ENCODE assay signal across 33 mouse cellular contexts in genomic region chr14:116869437-116869836, GRCm38 (mm10). TPM values are rescaled to one million over a fixed set of nuclear protein-coding genes. Genes with fewer than 3 reads are reported as not detected.
A peak's percentile ranks its signal among the peaks of the same experiment; 100 is the strongest.
DNase-seq lines count a peak whose midpoint lies in the region; ATAC-seq and TF ChIP-seq lines count a peak whose summit lies in the region.
"Had no signal": no experiment of that assay in that cellular context is flagged by ENCODE, and none has a peak within 500 bp of the region (broad histone marks: within the 10 kb centered on the region; RNA-seq: fewer than 3 reads in every experiment).

No protein-coding gene starts in this region.

- H3K27me3 ChIP-seq in hindbrain, postnatal 0 days (ENCODE audit: insufficient read depth, low read length): no peaks in the 10 kb centered on the region
- no peaks in the 10 kb centered on the region for H3K27me3 ChIP-seq in forebrain, embryonic 14.5 days (replicated peaks; ENCODE audit: control insufficient read depth, insufficient read depth, low read length)
- H3K27me3 ChIP-seq: embryonic facial prominence, embryonic 13.5 days; forebrain, embryonic 12.5 days; heart, embryonic 12.5 days; heart, embryonic 15.5 days; hindbrain, embryonic 13.5 days had no signal

- no peaks in the 10 kb centered on the region for H3K9me3 ChIP-seq in hindbrain, postnatal 0 days (ENCODE audit: low read length)
- no peaks in the 10 kb centered on the region for H3K9me3 ChIP-seq in forebrain, embryonic 14.5 days (replicated peaks; ENCODE audit: control insufficient read depth, low read length)
- H3K9me3 ChIP-seq: embryonic facial prominence, embryonic 10.5 days; embryonic facial prominence, embryonic 13.5 days; forebrain, embryonic 12.5 days; heart, embryonic 12.5 days; heart, embryonic 15.5 days; hindbrain, embryonic 10.5 days; hindbrain, embryonic 13.5 days had no signal

- no peak overlapping the region for H3K9ac ChIP-seq in hindbrain, postnatal 0 days (replicated peaks; ENCODE audit: low read length)
- no peak overlapping the region for H3K9ac ChIP-seq in forebrain, embryonic 14.5 days (ENCODE audit: low read length)
- H3K9ac ChIP-seq: embryonic facial prominence, embryonic 13.5 days; forebrain, embryonic 12.5 days; heart, embryonic 12.5 days; heart, embryonic 15.5 days; hindbrain, embryonic 13.5 days had no signal

- H3K4me2 ChIP-seq in hindbrain, postnatal 0 days (ENCODE audit: low read depth, low read length): no peak overlapping the region
- no peak overlapping the region for H3K4me2 ChIP-seq in forebrain, embryonic 14.5 days (ENCODE audit: low read length)
- H3K4me2 ChIP-seq: embryonic facial prominence, embryonic 13.5 days; forebrain, embryonic 12.5 days; heart, embryonic 12.5 days; heart, embryonic 15.5 days; hindbrain, embryonic 13.5 days had no signal

- 67% methylated on average over 2 of the region's 2 CpGs for WGBS in hindbrain, postnatal 0 days
- 68% methylated on average over 2 of the region's 2 CpGs for WGBS in forebrain, embryonic 14.5 days

- ATAC-seq in hindbrain, postnatal 0 days: no peak
- ATAC-seq in forebrain, embryonic 14.5 days: no peak
- ATAC-seq: CD4-positive, CD25-positive, alpha-beta regulatory T cell, adult 4 months; forebrain, embryonic 16.5 days; hindbrain, embryonic 16.5 days; inflammation-experienced regulatory T-cells, adult 6 months; intestine, embryonic 16.5 days had no signal

- TF ChIP-seq CTCF in hindbrain, postnatal 0 days (IDR thresholded peaks at IDR 0.05; ENCODE audit: low read depth): no peak

- no peaks in the 10 kb centered on the region for H3K4me1 ChIP-seq in hindbrain, postnatal 0 days (ENCODE audit: insufficient read depth, low read length)
- H3K4me1 ChIP-seq in forebrain, embryonic 14.5 days (ENCODE audit: control insufficient read depth, insufficient read depth, low read length): no peaks in the 10 kb centered on the region
- H3K4me1 ChIP-seq: embryonic facial prominence, embryonic 10.5 days; embryonic facial prominence, embryonic 13.5 days; forebrain, embryonic 12.5 days; heart, embryonic 12.5 days; heart, embryonic 15.5 days; hindbrain, embryonic 10.5 days; hindbrain, embryonic 13.5 days had no signal

- no peak overlapping the region for H3K27ac ChIP-seq in hindbrain, postnatal 0 days
- no peak overlapping the region for H3K27ac ChIP-seq in forebrain, embryonic 14.5 days (ENCODE audit: low read depth, low read length)
- H3K27ac ChIP-seq: embryonic facial prominence, embryonic 10.5 days; embryonic facial prominence, embryonic 13.5 days; forebrain, embryonic 12.5 days; heart, embryonic 15.5 days; hindbrain, embryonic 10.5 days; hindbrain, embryonic 13.5 days had no signal

- H3K36me3 ChIP-seq in hindbrain, postnatal 0 days (ENCODE audit: insufficient read depth, low read length): no peaks in the 10 kb centered on the region
- no peaks in the 10 kb centered on the region for H3K36me3 ChIP-seq in forebrain, embryonic 14.5 days (ENCODE audit: control insufficient read depth, insufficient read depth, low read length)
- H3K36me3 ChIP-seq: embryonic facial prominence, embryonic 10.5 days; embryonic facial prominence, embryonic 13.5 days; forebrain, embryonic 12.5 days; G1E; heart, embryonic 12.5 days; heart, embryonic 15.5 days; hindbrain, embryonic 10.5 days; hindbrain, embryonic 13.5 days had no signal

- H3K4me3 ChIP-seq in hindbrain, postnatal 0 days (ENCODE audit: low read length): no peak overlapping the region
- no peak overlapping the region for H3K4me3 ChIP-seq in forebrain, embryonic 14.5 days (ENCODE audit: low read depth, low read length)
- H3K4me3 ChIP-seq: embryonic facial prominence, embryonic 10.5 days; embryonic facial prominence, embryonic 13.5 days; erythroblast, embryonic 14.5 days; forebrain, embryonic 12.5 days; heart, embryonic 12.5 days; heart, embryonic 15.5 days; hindbrain, embryonic 10.5 days; hindbrain, embryonic 13.5 days had no signal

- DNase-seq in heart, adult 11 months: peak; percentile 28
- no peak for DNase-seq in heart, adult 9 months (ENCODE audit: low spot score in 2 of 2)
- peak; percentile 77 for DNase-seq in ES-CJ7 (ENCODE audit: low read depth, low spot score)
- peak; percentile 76 for DNase-seq in R1 (ENCODE audit: low read depth, low spot score)
- DNase-seq in embryo, embryonic 11 days: peak; percentile 12
- no peak for DNase-seq in hindbrain, postnatal 0 days (ENCODE audit: low spot score)
- DNase-seq in forebrain, embryonic 14.5 days (ENCODE audit: low spot score): no peak
- no peak for DNase-seq in MN1 (ENCODE audit: low spot score)
- DNase-seq: adrenal gland, postnatal 10 days; adrenal gland, postnatal 36 days; cerebellum, adult 18-20 months; cerebellum, adult 9-10 months; cerebellum, postnatal 14 days; gastrocnemius, postnatal 10 days; gastrocnemius, postnatal 36 days; heart, postnatal 10 days; heart, postnatal 36 days; kidney, adult 18-20 months had no signal

RNA-seq across cellular contexts. Expression of gene Gpc6, which starts 55.7 kb away (rescaled TPM):
- 20.5 and 28.5 TPM in 2 replicates for total RNA-seq in hindbrain, postnatal 0 days (2014; rRNA removed)
- polyA plus RNA-seq in hindbrain, postnatal 0 days (2015; fragmentation: Nextera tagmentation; extraction: Ambion mirVana): 17.1 and 17.9 TPM in 2 replicates
- 9.0 and 12.1 TPM in 2 replicates for polyA plus RNA-seq in forebrain, embryonic 14.5 days (2014; fragmentation: Nextera tagmentation; extraction: Ambion mirVana)
- total RNA-seq: granulocyte monocyte progenitor cell, adult 5-6 weeks had no signal
- polyA plus RNA-seq: erythroblast, embryonic 14.5 days; G1E had no signal

Comparison
In these comparisons a context has a peak if more than half of its experiments do, and no peak if none do; other contexts are left out.
1. DNase-seq: peak in heart, adult 11 months (single experiment), ES-CJ7 (single experiment), R1 (single experiment) and embryo, embryonic 11 days (single experiment); none in heart, adult 9 months (0 of 2), hindbrain, postnatal 0 days (single experiment), forebrain, embryonic 14.5 days (single experiment) and MN1 (single experiment).